Mouse (Mus musculus) urinary bladder, adult 2 months (tissue): Measurements from ENCODE around the gene Cpm. TPM values are rescaled to one million over a fixed set of nuclear protein-coding genes. Genes with fewer than 3 reads are reported as not detected.
"Not testable (repeated sequence)": the region's sequence is repeated elsewhere in the genome, so short reads cannot be mapped to it uniquely, and the experiment has no call there.

Experiments
- DNase-seq: peaks from one replicate; pipeline ENCODE4 v3.0.0; 2022; ENCODE audit warnings: low spot score
- polyA plus RNA-seq: library from polyadenylated mRNA; depleted of rRNA; stranded (reverse); fragments of >200 nt; gene quantifications from 2 replicates; pipeline ENCODE4 v1.2.3, GENCODE M21; 2012

The Cpm gene
- polyA plus RNA-seq, 1 experiment: 4.1 TPM

GRCm38 (mm10) chr10:117716686-117717085 lies 87.4 kb downstream of the Cpm start:
- no peak for DNase-seq

DNA sequence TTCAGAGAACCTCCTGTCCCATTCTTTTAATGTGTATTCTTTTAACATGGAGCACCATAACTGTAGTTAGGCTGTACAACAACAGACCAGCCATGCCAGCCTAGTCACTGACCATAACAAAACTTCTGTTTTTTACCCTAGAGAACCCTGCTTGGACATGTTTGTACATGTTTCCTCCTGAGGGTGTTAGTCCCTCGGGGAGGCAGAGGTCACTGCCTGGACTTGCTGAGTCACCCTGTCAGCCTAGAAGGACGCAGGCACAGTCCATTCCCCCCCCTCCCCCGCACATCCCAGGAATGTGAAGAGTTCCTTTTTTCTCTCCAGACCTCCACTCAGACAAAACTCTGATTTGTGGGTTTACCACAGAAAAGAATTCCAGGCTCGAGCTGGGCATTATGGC lies 88.3 kb downstream of the Cpm start:
- DNase-seq: no peak

DNA sequence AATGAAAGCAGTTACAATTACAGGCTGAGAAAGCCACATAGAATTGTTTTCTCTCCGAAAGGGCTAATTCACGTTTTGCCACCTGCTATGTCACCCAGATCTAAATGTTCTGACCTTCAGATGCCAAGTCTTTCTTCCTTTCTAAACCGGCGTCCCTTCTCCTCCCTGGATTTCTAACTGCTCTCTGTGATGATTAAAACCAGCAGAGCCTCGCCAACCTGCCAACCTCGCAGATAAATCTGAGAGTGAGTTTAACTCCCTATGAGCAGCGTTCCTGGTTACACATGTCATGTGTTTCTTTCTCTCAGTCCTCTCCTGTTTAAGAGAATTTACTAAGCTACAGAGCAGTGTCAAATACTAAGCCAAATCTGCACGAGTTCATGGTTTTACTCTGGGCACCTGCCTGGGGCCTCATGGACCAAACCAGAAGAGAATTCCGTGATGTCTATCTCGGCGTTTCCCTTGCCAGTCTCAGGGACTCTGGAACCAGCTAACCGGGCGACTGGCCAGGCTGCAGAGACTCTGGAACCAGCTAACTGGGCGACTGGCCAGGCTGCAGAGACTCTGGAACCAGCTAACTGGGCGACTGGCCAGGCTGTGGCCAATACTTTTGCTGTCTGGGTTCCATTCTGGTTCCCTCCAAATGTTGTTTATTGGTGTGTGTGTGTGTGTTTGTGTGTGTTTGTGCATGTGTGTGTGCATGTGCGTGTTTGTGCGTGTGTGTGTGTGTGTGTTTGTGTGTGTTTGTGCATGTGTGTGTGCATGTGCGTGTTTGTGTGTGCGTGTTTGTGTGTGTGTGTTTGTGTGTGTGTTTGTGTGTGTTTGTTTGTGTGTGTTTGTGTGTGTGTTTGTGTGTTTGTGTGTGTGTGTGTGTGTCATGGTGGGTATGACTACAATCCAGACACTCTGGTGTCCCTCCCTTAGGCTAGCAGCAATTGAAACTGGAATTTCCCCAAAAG lies 89.1 kb downstream of the Cpm start:
- DNase-seq: no peak

GRCm38 (mm10) chr10:117724136-117724718 lies 94.9 kb downstream of the Cpm start:
- no peak for DNase-seq

DNA sequence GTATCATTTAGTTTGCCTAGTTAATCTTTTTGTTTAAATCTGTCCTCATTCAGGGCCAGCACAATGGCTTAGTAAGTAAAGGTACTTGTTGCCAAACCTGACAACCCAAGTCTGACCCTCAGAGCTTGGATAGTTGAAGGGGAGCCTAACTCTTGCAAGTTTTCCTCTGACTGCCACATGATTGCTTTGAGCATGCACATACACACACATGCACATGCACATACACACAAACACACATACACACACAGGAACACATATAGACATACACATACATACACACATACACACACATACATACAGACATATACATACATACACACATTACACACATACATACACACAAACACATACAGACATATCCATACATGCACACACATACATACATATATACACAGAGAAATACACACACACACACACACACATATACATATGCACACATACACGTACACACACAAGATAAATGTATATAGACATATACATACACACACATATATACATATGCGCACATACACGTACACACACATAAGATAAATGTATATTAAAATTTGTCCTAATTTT lies 95.6 kb downstream of the Cpm start:
- no peak for DNase-seq

DNA sequence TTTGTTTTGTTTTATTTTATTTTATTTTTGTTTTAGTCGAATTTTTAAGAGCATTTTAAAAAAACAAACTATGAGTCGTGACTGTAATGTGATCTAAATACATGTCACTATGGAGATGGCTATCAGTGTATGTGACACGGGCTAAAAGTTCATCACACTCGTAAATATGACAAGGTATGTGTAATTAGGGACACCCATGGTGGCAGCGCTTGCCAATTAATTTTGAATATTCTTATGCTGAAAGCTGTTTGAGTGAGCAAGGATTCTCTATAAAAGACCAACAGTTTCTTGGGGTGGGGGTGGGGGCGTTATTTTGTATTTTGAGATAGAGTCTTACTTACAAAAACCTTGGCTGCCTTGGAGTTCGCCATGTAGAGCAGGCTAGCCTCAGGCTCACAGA lies 96.4 kb downstream of the Cpm start:
- DNase-seq: no peak

GRCm38 (mm10) chr10:117726350-117726749 lies 97.0 kb downstream of the Cpm start:
- no peak for DNase-seq

DNA sequence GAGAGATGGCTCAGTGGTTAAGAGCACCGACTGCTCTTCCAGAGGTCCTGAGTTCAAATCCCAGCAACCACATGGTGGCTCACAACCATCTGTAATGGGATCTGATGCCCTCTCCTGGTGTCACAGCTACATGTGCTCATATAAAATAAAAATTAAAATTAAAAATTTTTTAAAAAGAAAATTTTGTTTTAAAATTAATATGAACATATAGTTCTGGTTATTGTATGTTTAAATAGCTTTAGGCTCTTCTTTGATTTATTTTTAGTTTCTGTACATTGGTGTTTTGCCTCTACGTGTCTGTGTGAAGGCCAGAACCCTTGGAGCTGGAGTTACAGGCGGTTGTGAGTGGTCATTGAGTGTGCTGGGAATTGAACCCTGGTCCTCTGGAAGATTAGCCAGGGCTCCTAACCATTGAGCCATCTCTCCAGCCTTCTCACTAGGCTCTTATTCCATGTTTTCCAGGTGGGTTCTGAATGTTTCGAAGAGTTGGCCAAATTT lies 97.6 kb downstream of the Cpm start:
- no peak for DNase-seq

- DNase-seq: no peak
Measured at GRCm38 (mm10) chr10:117727518-117728110, 98.3 kb downstream of the Cpm start.

GRCm38 (mm10) chr10:117728574-117728973 lies 99.3 kb downstream of the Cpm start:
- DNase-seq: no peak

GRCm38 (mm10) chr10:117729139-117729814 lies 100.0 kb downstream of the Cpm start:
- DNase-seq: no peak

- DNase-seq: no peak
Measured at GRCm38 (mm10) chr10:117730140-117730539, 100.8 kb downstream of the Cpm start.

GRCm38 (mm10) chr10:117730637-117731203 lies 101.4 kb downstream of the Cpm start:
- no peak for DNase-seq

GRCm38 (mm10) chr10:117731244-117732101 lies 102.2 kb downstream of the Cpm start:
- no peak for DNase-seq

DNA sequence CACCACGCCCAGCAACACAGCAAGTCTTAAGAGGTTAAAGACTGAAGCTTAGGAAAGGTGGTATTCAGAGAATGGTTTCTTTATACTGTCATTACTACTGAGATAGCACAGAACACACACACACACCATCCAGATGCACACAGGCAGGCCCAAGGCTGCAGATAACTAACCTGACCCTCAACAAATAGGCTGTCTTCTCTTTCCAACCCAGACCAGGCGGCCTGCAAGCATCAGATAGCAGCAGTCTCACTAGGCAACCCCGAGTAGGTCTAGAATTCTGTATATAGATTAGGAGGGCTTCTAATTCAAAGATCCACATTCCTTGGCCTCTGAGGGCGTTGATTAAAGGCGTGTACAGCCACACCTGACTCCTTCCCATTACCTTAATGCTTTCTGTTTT lies 102.9 kb downstream of the Cpm start:
- DNase-seq: no peak

- DNase-seq: no peak
Measured at GRCm38 (mm10) chr10:117732962-117733592, 103.8 kb downstream of the Cpm start.

GRCm38 (mm10) chr10:117733626-117734025 lies 104.3 kb downstream of the Cpm start:
- DNase-seq: not testable (repeated sequence)

DNA sequence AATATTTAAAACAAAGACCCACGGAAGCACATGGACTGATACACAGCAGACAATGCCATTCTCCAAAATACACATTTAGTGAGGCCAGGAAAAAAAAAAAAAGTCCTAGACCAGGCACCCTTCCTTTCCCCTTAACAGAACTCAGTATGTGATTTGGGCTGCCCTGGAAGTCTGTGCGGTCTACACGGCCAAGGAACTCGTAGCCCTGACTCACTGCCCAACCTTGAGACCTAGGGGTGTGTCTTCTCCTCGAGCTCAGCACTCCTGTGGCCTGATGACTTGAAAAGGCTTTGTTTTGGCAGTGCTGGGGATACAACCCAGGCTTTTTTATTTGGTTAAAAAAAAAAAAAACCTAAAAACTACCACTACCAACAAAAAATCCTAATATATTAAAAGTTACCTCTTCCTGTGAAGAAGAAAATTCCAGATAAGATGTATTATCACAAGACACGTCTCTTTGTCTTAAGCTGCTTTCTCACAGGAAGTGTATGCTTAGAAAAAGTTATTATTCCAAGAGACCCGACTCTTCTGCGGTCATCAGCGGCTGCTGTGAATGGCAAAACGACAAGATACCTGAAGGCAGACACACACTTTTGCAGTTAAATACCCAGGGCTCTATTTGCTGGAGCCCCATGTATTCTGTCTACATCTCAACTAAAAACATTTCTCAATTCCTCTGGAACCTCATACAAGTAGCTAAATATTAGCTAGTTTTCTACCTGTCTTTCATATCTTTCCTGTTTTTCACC lies 105.0 kb downstream of the Cpm start:
- DNase-seq: not testable (repeated sequence)

DNA sequence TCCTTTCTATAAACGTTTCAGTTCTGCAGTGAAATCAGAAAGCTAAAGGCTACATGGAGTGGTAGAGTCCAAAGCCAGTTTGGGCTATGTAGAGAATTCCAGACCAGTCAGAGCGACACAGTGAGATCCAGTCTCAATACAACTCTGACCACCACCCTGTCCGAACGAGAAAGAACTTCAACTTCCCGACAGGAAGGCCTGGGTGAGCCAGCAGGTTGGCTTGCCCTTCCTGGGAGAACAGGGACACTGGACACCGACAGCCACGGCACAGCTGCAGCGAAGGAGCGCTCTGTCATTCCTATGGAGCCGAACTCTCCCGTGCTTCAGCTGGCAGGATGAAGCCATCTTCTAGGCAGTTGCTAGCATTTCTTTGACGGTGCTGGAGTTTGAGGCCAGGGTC lies 106.1 kb downstream of the Cpm start:
- not testable (repeated sequence) for DNase-seq
